Mouse (Mus musculus) ES-CJ7 (cell line): ENCODE results near the gene Zbtb12.
"Not testable (repeated sequence)": the region's sequence is repeated elsewhere in the genome, so short reads cannot be mapped to it uniquely, and the experiment has no call there.

ENCODE experiments used
- DNase-seq: peaks from one replicate; pipeline ENCODE4 v3.0.0; 2011; ENCODE audit warnings: low read depth, low spot score

Gene Zbtb12

GRCm38 (mm10) chr17:34901948-34902347 is 22.7 kb downstream of the Zbtb12 start:
- DNase-seq: not testable (repeated sequence)

DNA sequence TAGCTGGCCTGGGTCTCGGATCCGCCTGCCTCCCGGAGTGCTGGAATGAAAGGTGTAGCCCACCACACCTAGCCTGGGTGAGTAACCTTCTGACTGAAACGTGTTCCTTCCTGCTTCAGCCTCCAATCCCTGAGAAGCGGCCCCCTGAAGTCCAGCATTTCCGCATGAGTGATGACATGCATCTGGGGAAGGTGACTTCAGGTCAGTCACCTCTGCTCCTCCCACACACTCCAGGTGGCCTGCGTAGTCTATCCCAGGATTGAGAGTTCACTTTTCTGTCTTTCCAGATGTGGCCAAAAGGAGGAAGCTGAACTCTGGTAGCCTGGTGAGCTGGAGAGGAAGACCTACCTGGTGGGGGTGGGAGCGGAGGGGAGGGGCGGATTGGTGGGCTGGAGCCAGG is 23.6 kb downstream of the Zbtb12 start:
- peak; percentile 87 for DNase-seq

DNA sequence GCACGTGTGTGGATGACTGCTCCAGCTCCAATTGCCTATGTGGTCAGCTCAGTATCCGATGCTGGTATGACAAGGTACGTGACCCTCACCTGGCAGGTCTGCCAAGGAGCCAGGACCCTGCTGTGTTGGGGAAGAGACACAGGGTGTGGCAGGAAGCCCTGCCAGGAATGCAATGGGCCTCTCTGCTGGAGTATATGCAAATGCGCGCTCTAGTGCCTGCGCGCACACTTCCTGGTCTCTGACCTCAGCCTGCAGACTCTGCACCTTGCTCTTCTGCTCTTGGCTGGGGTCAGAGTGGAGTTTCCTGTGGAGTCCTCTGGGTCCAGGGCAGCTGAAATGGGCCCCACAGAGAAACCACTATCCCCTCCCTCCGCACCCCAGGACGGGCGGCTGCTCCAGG is 31.7 kb downstream of the Zbtb12 start:
- peak; percentile 89 for DNase-seq

DNA sequence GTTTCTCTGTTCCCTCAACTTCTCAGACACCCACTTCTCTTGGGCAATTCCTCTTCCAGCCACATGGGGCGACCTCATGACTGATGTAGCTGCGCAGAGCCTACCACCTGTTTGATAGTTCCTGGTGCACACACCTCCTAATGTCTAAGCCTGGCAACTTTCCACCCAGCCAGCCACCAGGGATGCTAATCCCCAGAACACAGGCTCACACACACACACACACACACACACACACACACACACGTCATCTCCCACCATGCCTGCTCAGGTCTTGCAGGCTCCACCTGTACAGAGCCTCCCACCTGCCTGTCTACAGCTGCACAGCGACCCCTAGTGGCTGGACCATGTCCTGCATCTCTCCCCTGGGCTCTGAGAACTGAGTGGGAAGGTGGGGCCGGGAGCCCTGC is 32.7 kb downstream of the Zbtb12 start:
- peak; percentile 91 for DNase-seq

DNA sequence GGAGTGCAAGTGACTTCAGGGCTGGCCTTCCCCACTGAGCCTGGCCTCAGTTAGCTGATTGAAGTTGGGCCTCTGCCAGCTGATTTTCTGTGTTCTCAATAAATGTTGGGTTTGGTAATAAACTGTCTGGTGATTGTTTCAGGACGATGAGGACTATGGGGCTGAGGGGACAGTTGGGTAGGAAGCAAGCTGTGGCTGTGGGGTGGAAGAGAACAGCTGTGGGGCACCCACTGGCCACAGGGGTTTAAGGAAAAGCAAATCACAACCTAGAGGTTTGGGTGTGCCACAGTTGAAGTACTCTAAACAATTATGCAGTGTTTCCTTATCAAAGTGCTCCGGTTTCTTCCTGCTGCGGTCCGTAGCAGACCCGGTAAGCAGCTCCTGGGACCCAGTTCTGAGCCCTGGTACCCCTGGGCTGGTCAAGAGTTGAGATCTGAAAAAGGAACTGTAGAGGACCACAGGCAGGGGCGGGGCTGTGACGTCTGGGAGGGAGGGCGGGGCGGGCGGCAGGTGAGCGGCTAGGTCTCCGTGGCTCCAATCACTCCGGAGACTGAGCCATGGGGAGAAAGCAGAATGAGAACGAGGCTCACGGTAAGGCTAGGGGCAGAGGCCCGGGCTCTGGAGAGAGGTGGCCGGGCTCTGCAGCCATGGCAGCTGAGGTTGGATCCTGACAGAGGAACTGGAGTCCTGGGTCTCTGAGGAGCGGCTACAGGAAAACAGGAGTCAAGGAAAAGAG is 34.8 kb downstream of the Zbtb12 start, which contains the start of gene Slc44a4:
Slc44a4 (plus strand) TSS at position 537 of the 736 bp plus-strand sequence.
- no peak for DNase-seq

DNA sequence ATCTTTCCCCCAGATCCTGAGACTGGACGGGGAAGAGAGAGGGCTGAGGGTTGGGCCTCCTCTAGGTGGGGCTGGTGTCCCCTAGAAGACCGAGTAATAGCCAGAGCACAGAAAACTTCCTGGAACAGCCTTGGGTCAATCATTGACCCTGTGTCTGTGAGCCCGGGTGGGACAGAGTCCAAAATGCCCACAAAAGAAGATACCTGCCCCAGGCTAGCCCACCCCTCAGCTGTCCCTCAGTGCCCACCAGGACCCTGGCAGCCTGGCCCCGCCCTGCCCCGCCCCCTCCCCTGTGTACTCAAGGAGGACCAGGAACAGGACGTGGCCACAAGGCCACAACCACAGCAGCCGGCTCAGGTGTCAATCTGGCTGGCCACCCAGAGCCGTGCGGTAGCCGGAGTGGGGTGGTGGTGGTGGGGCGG is 36.1 kb downstream of the Zbtb12 start:
- no peak for DNase-seq

- no peak for DNase-seq
Observed at GRCm38 (mm10) chr17:34916316-34916715, 37.0 kb downstream of the Zbtb12 start.

DNA sequence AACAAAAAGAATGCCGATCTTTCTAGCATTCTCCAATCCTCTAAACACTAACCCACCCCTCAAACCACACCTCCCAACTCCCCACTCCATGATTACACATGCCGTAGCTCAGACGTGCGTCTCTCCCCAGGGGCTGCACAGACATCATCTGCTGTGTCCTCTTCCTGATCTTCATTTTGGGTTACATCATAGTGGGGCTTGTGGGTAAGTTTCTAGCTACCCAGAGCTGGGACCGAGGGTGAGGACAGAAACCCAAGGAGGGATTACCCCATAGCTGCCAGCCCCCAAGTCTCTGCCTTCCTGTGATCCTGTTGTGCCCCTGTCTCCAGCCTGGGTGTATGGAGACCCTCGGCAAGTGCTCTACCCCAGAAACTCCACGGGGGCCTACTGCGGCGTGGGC is 37.9 kb downstream of the Zbtb12 start:
- DNase-seq: no peak

DNA sequence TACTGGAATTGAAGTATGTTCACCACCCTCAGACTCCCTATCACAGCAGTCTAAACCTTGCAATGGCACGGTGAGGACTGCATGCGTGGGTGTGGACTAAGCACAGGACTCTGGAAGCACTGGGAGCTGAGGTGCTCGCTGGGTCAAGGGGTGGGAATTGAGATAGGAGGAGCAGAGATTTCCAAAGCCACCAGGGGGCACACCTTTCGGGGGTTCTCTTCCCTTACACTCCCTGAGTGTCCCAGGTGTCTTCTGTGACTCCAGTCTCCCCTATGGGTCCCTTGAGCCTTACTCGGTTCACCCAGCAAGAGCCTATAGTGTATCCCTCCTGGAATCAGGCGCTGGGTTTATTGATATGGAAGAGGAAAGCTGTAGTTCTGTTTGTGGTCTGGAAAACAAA is 43.7 kb downstream of the Zbtb12 start:
- peak; percentile 50 for DNase-seq

- no peak for DNase-seq
Observed at GRCm38 (mm10) chr17:34924258-34924657, 45.0 kb downstream of the Zbtb12 start.

- DNase-seq: no peak
Observed at GRCm38 (mm10) chr17:34927306-34928019, 48.2 kb downstream of the Zbtb12 start.

DNA sequence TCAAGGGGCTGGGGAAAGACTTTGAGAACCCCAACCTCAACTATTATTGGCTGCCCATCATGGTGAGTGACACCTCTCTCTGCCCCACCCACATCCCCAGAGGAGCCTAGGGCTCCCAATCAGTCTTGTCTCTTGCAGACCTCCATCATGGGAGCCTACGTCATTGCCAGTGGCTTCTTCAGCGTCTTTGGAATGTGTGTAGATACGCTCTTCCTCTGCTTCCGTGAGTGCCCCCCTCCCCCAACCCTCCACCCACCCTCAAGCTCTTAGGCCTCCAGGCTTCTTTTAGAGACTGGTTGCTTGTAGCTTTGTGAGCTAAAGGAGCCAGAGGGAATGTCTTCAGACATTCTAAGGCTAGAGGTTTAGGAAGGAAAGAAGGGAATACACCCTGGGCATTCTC is 49.6 kb downstream of the Zbtb12 start:
- peak; percentile 70 for DNase-seq

DNA sequence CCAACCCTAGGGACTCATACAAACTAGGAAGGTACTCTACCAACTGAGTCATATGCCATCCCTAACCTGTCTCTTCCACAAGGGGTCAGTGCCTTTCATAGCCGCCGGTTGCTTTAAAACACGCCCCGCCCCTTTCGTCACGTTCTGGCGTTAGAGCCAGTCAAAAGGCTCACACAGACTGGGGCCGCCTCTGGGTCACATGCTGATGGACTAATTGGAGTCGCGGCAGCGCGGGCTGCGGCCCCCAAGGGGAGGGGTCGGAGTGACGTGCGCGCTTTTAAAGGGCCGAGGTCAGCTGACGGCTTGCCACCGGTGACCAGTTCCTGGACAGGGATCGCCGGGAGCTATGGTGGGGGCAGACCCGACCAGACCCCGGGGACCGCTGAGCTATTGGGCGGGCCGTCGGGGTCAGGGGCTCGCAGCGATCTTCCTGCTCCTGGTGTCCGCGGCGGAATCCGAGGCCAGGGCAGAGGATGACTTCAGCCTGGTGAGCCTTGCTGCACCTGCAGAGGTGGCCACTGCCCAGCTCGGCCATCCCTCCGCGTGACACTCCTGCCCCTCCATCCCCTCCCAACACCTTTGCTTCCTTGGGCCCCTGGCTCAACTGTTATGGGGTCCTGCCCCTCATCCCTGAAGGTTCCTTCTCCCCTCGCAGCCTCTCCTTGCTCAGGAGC is 51.9 kb downstream of the Zbtb12 start, which contains the start of gene Neu1:
Neu1 (plus strand) TSS at position 193 of the 674 bp plus-strand sequence.
- peak; percentile 98 for DNase-seq

- no peak for DNase-seq
Observed at GRCm38 (mm10) chr17:34931735-34932098, 52.4 kb downstream of the Zbtb12 start.

- no peak for DNase-seq
Observed at GRCm38 (mm10) chr17:34932287-34932686, 53.0 kb downstream of the Zbtb12 start.

GRCm38 (mm10) chr17:34934031-34934430 is 54.7 kb downstream of the Zbtb12 start:
- DNase-seq: no peak

DNA sequence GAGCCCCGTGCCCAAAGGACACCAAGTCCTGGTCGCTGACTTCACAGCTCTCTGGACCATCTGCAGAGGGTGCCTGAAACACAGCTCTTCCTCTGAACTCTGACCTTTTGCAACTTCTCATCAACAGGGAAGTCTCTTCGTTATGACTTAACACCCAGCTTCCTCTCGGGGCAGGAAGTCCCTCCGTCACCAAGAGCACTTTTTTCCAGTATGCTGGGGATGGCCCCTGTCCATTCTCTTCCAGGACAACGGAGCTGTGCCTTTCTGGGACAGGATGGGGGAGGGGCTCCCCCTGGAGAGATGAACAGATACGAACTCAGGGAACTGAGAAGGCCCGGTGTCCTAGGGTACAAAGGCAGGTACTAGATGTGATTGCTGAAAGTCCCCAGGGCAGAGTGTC is 55.5 kb downstream of the Zbtb12 start:
- DNase-seq: no peak

DNA sequence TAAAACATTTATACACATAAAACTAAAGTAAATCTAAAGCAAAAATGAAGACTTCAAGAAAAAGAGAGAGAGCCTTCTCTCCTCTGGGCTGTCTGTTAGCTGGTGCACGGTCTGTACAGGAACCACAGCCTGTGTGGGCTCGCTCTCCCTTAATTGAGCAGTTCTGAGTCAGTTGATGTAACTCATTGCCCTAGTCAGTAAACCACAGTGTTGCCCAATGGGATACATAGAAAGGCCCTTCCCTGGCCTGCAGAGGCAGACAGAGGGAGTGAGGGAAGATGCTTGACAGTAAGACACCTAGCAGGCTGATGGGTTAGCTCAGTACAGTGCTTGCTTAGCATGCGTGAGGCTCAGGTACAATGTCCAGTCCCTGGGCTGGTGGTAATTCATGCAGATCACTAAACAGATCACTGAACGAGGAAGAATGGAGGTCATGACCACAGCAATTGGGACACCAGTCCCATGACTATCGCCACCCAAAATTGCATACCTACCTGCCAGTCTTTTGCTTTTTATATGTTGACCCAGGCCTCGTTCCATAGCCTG is 58.8 kb downstream of the Zbtb12 start:
- no peak for DNase-seq

- DNase-seq: peak; percentile 73
Observed at GRCm38 (mm10) chr17:34941344-34942041, 62.2 kb downstream of the Zbtb12 start.

- no peak for DNase-seq
Observed at GRCm38 (mm10) chr17:34943128-34943815, 64.0 kb downstream of the Zbtb12 start.

GRCm38 (mm10) chr17:34944362-34944761 is 65.1 kb downstream of the Zbtb12 start:
- no peak for DNase-seq
